Mouse (Mus musculus): Measurements from ENCODE around the gene Man1a.

GRCm38 (mm10) chr10:53886475-53886874 lies 189.9 kb downstream of the Man1a start:
- TF ChIP-seq CTCF (IDR thresholded peaks at IDR 0.05; ENCODE audit: low read depth) (no peak), EP300 (IDR thresholded peaks at IDR 0.05; ENCODE audit: low read depth) (no peak)
